Comparison of ENCODE assay signal across 8 mouse cellular contexts in genomic region chr9:99217999-99218719, GRCm38 (mm10). TPM values are rescaled to one million over a fixed set of nuclear protein-coding genes. Genes with fewer than 3 reads are reported as not detected.
DNase-seq lines count a peak whose midpoint lies in the region; ATAC-seq and TF ChIP-seq lines count a peak whose summit lies in the region.

No protein-coding gene starts in this region.

- H3K27me3 ChIP-seq in heart, embryonic 12.5 days (replicated peaks): no peaks in the 10 kb centered on the region
- no peaks in the 10 kb centered on the region for H3K27me3 ChIP-seq in C2C12 (ENCODE audit: control insufficient read depth, insufficient read depth, insufficient read length)
- no peaks in the 10 kb centered on the region for H3K27me3 ChIP-seq in lung, postnatal 0 days (replicated peaks; ENCODE audit: insufficient read depth, low read length)

- intact Hi-C loops in heart, postnatal 25 days (cut with DNase I): no loop called here
- intact Hi-C loops in heart, postnatal 14 days (cut with DNase I): no loop called here
- intact Hi-C loops in gastrocnemius, postnatal 36 days (cut with DNase I): no loop called here

- H3K27ac ChIP-seq in heart, embryonic 12.5 days (ENCODE audit: poor library complexity, severe bottlenecking): no peak overlapping the region
- H3K27ac ChIP-seq in lung, postnatal 0 days (ENCODE audit: low read length): no peak overlapping the region

- no peak overlapping the region for H3ac ChIP-seq in C2C12 (ENCODE audit: control insufficient read depth, insufficient read length, low read depth)

- WGBS in heart, embryonic 12.5 days: 13% methylated on average over 6 of the region's 6 CpGs
- whole genome bisulfite sequencing in lung, postnatal 0 days: 18% methylated on average over 6 of the region's 6 CpGs

- no peak overlapping the region for H3K4me3 ChIP-seq in heart, embryonic 12.5 days
- H3K4me3 ChIP-seq in C2C12 (ENCODE audit: insufficient read depth, poor library complexity, severe bottlenecking): no peak overlapping the region
- H3K4me3 ChIP-seq in lung, postnatal 0 days (ENCODE audit: low read depth, low read length): no peak overlapping the region

- ATAC-seq in heart, embryonic 12.5 days (ENCODE audit: insufficient number of reproducible peaks, low FRiP score): peak; percentile 71
- peak; percentile 77 for ATAC-seq in lung, postnatal 0 days

- no peak for TF ChIP-seq EP300 in lung, postnatal 0 days (IDR thresholded peaks at IDR 0.05)

- no peak for DNase-seq in heart, postnatal 25 days (ENCODE audit: low spot score)
- peak; percentile 79 for DNase-seq in adrenal gland, postnatal 10 days
- DNase-seq in heart, postnatal 14 days: peak; percentile 53 to 63
- DNase-seq in lung, postnatal 0 days (ENCODE audit: low spot score): peak; percentile 67
- peak; percentile 13 for DNase-seq in thymus, postnatal 25 days
- DNase-seq in gastrocnemius, postnatal 36 days: no peak

- no peaks in the 10 kb centered on the region for H3K79me3 ChIP-seq in C2C12 (ENCODE audit: low read depth)

- H3K36me3 ChIP-seq in heart, embryonic 12.5 days: no peaks in the 10 kb centered on the region
- no peaks in the 10 kb centered on the region for H3K36me3 ChIP-seq in C2C12 (ENCODE audit: control insufficient read depth, insufficient read depth)
- no peaks in the 10 kb centered on the region for H3K36me3 ChIP-seq in lung, postnatal 0 days (ENCODE audit: insufficient read depth, low read length)

- no peak overlapping the region for H3K4me2 ChIP-seq in heart, embryonic 12.5 days
- no peak overlapping the region for H3K4me2 ChIP-seq in lung, postnatal 0 days (replicated peaks; ENCODE audit: low read depth, low read length)

- no peaks in the 10 kb centered on the region for H3K9me3 ChIP-seq in heart, embryonic 12.5 days (replicated peaks)
- H3K9me3 ChIP-seq in lung, postnatal 0 days (ENCODE audit: low read length): no peaks in the 10 kb centered on the region

- no peaks in the 10 kb centered on the region for H3K4me1 ChIP-seq in heart, embryonic 12.5 days (replicated peaks)
- H3K4me1 ChIP-seq in lung, postnatal 0 days (ENCODE audit: insufficient read depth, low read depth, low read length): no peaks in the 10 kb centered on the region

- H3K9ac ChIP-seq in heart, embryonic 12.5 days: no peak overlapping the region
- H3K9ac ChIP-seq in lung, postnatal 0 days (replicated peaks; ENCODE audit: low read depth): no peak overlapping the region

- H3K79me2 ChIP-seq in C2C12 (ENCODE audit: control insufficient read depth, insufficient read depth): no peaks in the 10 kb centered on the region

- no peak for TF ChIP-seq CTCF in C2C12 (IDR thresholded peaks at IDR 0.05; ENCODE audit: control insufficient read depth, insufficient read depth, insufficient read length)
- TF ChIP-seq CTCF in lung, postnatal 0 days (IDR thresholded peaks at IDR 0.05): no peak; the same call in 1 of the 2 replicates

TF ChIP-seq in C2C12, 6 proteins besides CTCF, POLR2A, EP300 and RAD21:
- TF ChIP-seq FOSL1 (IDR thresholded peaks at IDR 0.05; ENCODE audit: insufficient read depth, low read length, poor library complexity, severe bottlenecking): no peak
- TF ChIP-seq MAX (IDR thresholded peaks at IDR 0.05): peak; percentile 88

RNA-seq across cellular contexts. Expression of gene Faiml, which starts 18.9 kb away (rescaled TPM):
- polyA plus RNA-seq in heart, embryonic 12.5 days (2016; fragmentation: Nextera tagmentation; extraction: Ambion mirVana): not detected in 2 replicates
- not detected for total RNA-seq in heart, postnatal 25 days (2021)
- not detected for polyA plus RNA-seq in C2C12 (2012; fragmentation: generic; extraction: Trizol)
- not detected for total RNA-seq in adrenal gland, postnatal 10 days (2021)
- total RNA-seq in heart, postnatal 14 days (2021): not detected
- not detected in 2 replicates for polyA plus RNA-seq in lung, postnatal 0 days (2015; fragmentation: Nextera tagmentation; extraction: Ambion mirVana)
- total RNA-seq in gastrocnemius, postnatal 36 days (2021): not detected

RNA-seq across cellular contexts. Expression of gene Cep70, which starts 25.0 kb away (rescaled TPM):
- 28.6 and 30.2 TPM in 2 replicates for polyA plus RNA-seq in heart, embryonic 12.5 days (2016; fragmentation: Nextera tagmentation; extraction: Ambion mirVana)
- 1 to 10 TPM; 5.6 to 6.3 TPM for total RNA-seq in heart, postnatal 25 days (2021)
- 2.1 TPM for polyA plus RNA-seq in C2C12 (2012; fragmentation: generic; extraction: Trizol)
- total RNA-seq in adrenal gland, postnatal 10 days (2021): 10 to 100 TPM in 1 of 2 experiments, 1 to 10 TPM in 1; 7.2 to 14.3 TPM
- 1 to 10 TPM; 5.2 to 5.4 TPM for total RNA-seq in heart, postnatal 14 days (2021)
- polyA plus RNA-seq in lung, postnatal 0 days (2015; fragmentation: Nextera tagmentation; extraction: Ambion mirVana): 12.4 and 17.2 TPM in 2 replicates
- 1 to 10 TPM; 2.0 to 3.1 TPM for total RNA-seq in gastrocnemius, postnatal 36 days (2021)

Comparison
In these comparisons a context has a peak if more than half of its experiments do, and no peak if none do; other contexts are left out.
1. DNase-seq: peak in adrenal gland, postnatal 10 days (single experiment), heart, postnatal 14 days (2 of 2), lung, postnatal 0 days (single experiment) and thymus, postnatal 25 days (single experiment); none in heart, postnatal 25 days (single experiment) and gastrocnemius, postnatal 36 days (0 of 2).